Mouse (Mus musculus): ENCODE measurements around the gene Thoc7. TPM values are rescaled to one million over a fixed set of nuclear protein-coding genes. Genes with fewer than 3 reads are reported as not detected.
A peak's percentile ranks its signal among the peaks of the same experiment; 100 is the strongest.

The Thoc7 gene
- polyA plus RNA-seq, 1 experiment from 2014 or later = 204 TPM

DNA sequence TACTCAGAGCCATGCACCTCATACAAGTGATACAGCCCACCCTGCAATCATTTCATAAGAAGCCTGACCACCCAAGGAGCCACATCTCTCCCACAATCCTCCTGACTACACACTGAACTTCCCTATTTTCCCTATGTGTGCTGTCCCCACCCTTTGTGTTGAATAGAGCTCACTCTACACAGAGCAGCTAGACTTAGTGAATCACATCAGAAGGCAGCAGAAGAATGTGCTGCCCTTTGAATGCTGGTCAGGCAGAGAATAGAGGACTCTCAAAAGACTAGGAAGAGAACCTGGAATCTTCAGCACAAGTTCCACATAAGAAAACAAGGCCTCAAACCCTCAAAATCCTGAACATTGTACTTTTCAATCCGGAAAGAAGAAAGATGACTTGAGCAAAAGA is 55.2 kb downstream of the Thoc7 start:
- Histone ChIP-seq H3K36me3 (ENCODE audit: insufficient read depth) (no peaks in the 10 kb centered on the region), H3K27me3 (ENCODE audit: insufficient read depth, low read length) (no peaks in the 10 kb centered on the region), H3K4me2 (no peak overlapping the region), H3K9ac (no peak overlapping the region), H3K27ac (ENCODE audit: low read depth) (no peak overlapping the region), H3K4me1 (ENCODE audit: insufficient read depth) (no peaks in the 10 kb centered on the region), H3K9me3 (ENCODE audit: low read depth, low read length) (no peaks in the 10 kb centered on the region), H3K4me3 (ENCODE audit: low read depth, low read length) (no peak overlapping the region)
- no peak for TF ChIP-seq CTCF (IDR thresholded peaks at IDR 0.05; ENCODE audit: low read depth)
- no peak for DNase-seq
- no peak for ATAC-seq (ENCODE audit: insufficient read depth)
- WGBS = 89% methylated on average over 1 of the region's 1 CpGs

DNA sequence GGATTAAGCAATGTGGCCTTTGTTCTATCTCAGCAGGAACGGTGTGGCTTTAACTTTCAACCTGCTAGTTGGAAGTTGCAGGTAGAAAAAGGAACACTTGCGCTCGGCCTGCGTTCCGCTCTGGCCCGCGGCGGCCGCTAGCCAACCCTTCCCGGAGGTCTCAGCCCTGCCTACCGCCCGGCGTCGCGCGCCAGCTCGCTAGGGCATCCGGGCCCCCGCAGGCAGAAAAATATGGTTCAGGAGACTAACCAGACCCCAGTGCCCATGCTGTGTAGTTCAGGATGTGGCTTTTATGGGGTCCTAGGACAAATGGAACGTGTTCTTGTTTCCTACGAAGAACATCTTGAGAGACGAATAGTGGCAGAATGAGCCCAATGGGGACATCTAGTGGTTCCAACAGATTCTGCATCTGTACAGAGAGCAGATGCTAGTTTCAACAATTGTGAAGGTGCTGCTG is 60.0 kb downstream of the Thoc7 start:
- Histone ChIP-seq H3K4me3 (ENCODE audit: low read depth, low read length) (peak overlapping the region; percentile 47), H3K9ac (peak overlapping the region; percentile 52), H3K36me3 (ENCODE audit: insufficient read depth) (no peaks in the 10 kb centered on the region), H3K27me3 (ENCODE audit: insufficient read depth, low read length) (no peaks in the 10 kb centered on the region), H3K9me3 (ENCODE audit: low read depth, low read length) (no peaks in the 10 kb centered on the region), H3K4me1 (ENCODE audit: insufficient read depth) (no peaks in the 10 kb centered on the region), H3K4me2 (peak overlapping the region; percentile 83), H3K27ac (ENCODE audit: low read depth) (no peak overlapping the region)
- under 1% methylated on average over 22 of the region's 22 CpGs for WGBS
- DNase-seq (peak; percentile 85), ATAC-seq (ENCODE audit: insufficient read depth) (peak; percentile 83)
- TF ChIP-seq CTCF (IDR thresholded peaks at IDR 0.05; ENCODE audit: low read depth) = peak; percentile 79

Other genes starting within 250 kb of the Thoc7 start
- 0.05 TPM in 1 of 2 replicates, not detected in the other for gene Gm281, start 47.4 kb downstream of the Thoc7 start, polyA plus RNA-seq (2014; fragmentation: Nextera tagmentation; extraction: Ambion mirVana)
- gene Atxn7, start 412 bp downstream of the Thoc7 start, polyA plus RNA-seq (2014; fragmentation: Nextera tagmentation; extraction: Ambion mirVana) = 6.0 and 6.9 TPM in 2 replicates
- gene Psmd6, start 159.1 kb upstream of the Thoc7 start, polyA plus RNA-seq (2014; fragmentation: Nextera tagmentation; extraction: Ambion mirVana) = 245 and 248 TPM in 2 replicates
- not detected in 2 replicates for gene Olfr720, start 225.0 kb upstream of the Thoc7 start, polyA plus RNA-seq (2014; fragmentation: Nextera tagmentation; extraction: Ambion mirVana)